Mouse (Mus musculus) left cerebral cortex, adult 2 months (tissue): ENCODE results near the gene Lmo7. TPM values are rescaled to one million over a fixed set of nuclear protein-coding genes. Genes with fewer than 3 reads are reported as not detected.

Source experiments
- DNase-seq, 2 experiments: peaks; one replicate each; pipeline ENCODE4 v3.0.0; 2021 to 2022; ENCODE audit warnings: low spot score in 2 of 2, mixed read lengths in 1 of 2; ENCODE audit errors: extremely low spot score in 1 of 2
- H3K27ac ChIP-seq: fragments of 200-600 bp; 2 replicates; pipeline ENCODE4 v1.8.1; 2022
- H3K4me3 ChIP-seq: fragments of 200-600 bp; 2 replicates; pipeline ENCODE4 v1.8.1; 2022
- CTCF ChIP-seq: fragments of 200-600 bp; IDR thresholded peaks from 2 replicates; pipeline ENCODE4 v1.8.1; 2022; ENCODE audit warnings: antibody characterized with exemption, mild to moderate bottlenecking, moderate library complexity
- intact Hi-C: fragments of 180-260 bp; cut with DNase I; formaldehyde crosslinking; loops from one replicate; pipeline ENCODE4 v1.15.1; 2025
- total RNA-seq, 2 experiments: library from RNA; stranded (reverse); gene quantifications; 2 replicates each; pipeline ENCODE4 v1.2.3; 2021

The Lmo7 gene
- total RNA-seq, 2 experiments from 2014 or later = 106 to 107 TPM

- Histone ChIP-seq H3K27ac (no peak overlapping the region), H3K4me3 (no peak overlapping the region)
- no peak for DNase-seq
- no peak for TF ChIP-seq CTCF
- intact Hi-C loops = loop anchor here (10.0 kb wide), 1 partner anchor 53 kb away; no protein-coding TSS in a partner anchor
Observed at GRCm38 (mm10) chr14:101898250-101898649, 168.5 kb downstream of the Lmo7 start.

GRCm38 (mm10) chr14:101901496-101901895 is 171.7 kb downstream of the Lmo7 start:
- DNase-seq = no peak
- intact Hi-C loops = no loop called here
- no peak for TF ChIP-seq CTCF

DNA sequence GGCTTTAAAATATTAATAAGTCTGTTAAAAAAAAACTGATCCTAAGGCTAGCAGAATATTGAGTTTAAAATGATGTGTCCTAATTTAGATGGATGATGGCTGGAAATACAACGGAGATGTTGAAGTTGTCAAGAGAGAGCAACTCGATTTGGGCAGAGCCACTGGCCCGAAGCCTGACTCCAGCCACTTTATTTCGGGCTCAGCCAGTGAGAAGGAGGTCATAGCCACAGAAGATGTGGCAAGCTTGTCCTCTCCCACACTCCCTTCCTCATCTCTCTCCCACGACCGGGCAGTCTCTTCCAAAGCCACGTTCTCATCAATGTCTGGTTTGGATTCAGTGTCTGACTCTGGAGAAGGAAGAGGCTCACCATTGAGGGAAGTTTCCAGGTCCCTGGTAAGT is 172.2 kb downstream of the Lmo7 start:
- Histone ChIP-seq H3K4me3 (no peak overlapping the region), H3K27ac (no peak overlapping the region)
- DNase-seq = no peak
- TF ChIP-seq CTCF = no peak
- intact Hi-C loops = no loop called here

More at GRCm38 (mm10) chr14:101901496-101901895, 171.7 kb downstream of the Lmo7 start:
- H3K4me3 ChIP-seq = no peak overlapping the region
- no peak overlapping the region for H3K27ac ChIP-seq

DNA sequence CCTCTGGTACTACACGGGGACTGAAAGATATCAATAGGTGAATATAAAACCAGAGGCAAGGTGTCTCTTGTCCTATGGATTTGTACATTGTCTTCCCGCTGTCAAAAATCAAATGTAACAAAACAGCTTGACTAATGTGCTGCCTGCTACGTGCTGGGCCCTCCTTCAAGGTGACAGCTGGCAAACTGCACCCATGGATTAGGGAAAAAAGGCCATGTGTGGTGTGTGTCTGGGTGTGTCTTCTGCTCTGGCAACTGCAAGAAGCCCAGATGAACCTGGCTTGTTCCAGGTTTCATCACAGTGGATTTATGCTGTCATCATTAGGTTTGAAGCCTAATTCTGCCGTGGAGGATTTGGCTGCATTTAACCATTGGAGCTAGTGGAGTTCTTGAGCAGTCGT is 174.0 kb downstream of the Lmo7 start:
- intact Hi-C loops = no loop called here
- no peak for DNase-seq
- no peak for TF ChIP-seq CTCF
- no peak overlapping the region for H3K4me3 ChIP-seq
- no peak overlapping the region for H3K27ac ChIP-seq

DNA sequence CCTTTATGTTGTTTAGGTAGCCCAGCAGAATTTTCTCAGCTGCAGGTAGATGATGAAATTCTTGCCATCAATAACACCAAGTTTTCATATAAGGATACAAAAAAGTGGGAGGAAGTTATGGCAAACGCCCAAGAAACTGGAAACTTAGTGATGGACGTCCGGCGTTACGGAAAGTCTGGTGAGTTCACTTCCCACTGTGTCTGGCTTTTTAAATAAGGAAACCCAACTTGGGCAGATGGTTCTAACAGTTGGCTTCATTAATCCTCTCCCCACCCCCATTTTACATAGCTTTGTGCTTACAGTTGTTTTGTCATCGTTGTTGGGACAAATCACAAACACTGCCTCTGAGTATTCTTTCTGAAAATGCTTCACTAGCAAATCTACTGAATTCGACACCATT is 182.2 kb downstream of the Lmo7 start:
- Histone ChIP-seq H3K27ac (no peak overlapping the region), H3K4me3 (no peak overlapping the region)
- DNase-seq = no peak
- TF ChIP-seq CTCF = no peak
- intact Hi-C loops = no loop called here

DNA sequence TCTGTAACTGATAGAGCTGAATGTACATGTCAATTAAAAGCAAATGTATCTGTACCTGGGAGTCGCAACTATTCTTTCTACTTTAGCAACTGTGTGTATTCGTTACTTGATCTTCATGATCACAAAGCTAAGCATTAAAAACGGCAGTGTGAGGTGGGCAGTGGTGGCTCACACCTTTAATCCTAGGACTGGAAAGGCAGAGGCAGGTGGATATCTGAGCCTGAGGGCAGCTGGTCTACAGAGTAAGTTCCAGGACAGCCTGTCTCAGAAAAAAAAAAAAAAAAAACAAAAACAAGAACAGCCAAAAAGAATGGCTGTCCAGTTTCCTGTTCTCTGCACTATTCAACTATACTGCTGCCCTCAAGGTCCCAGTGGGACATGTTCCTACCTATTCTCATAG is 182.6 kb downstream of the Lmo7 start:
- no peak overlapping the region for H3K27ac ChIP-seq
- no peak overlapping the region for H3K4me3 ChIP-seq
- TF ChIP-seq CTCF = no peak
- DNase-seq = no peak
- intact Hi-C loops = no loop called here

DNA sequence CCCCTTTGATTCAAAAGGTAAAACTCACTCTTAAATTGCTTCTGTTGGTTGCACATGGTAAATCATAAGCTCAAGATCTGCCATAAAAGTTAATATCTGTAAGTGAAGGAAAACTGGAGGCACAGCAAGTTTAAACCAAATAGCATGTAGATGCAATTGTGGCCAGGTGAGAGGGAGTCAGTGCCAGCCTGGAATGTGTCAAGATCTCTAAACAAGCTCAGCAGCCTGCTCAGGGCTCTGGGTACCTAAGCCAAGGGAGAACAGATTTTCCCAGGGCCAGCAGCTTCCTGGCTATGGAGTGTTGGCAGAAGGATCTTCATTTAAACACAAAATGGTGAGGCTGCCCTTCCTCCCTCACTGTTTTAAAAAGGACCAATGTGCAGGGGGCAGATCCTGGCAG is 184.6 kb downstream of the Lmo7 start:
- Histone ChIP-seq H3K27ac (no peak overlapping the region), H3K4me3 (no peak overlapping the region)
- no peak for DNase-seq
- TF ChIP-seq CTCF = no peak
- intact Hi-C loops = no loop called here

- Histone ChIP-seq H3K27ac (no peak overlapping the region), H3K4me3 (no peak overlapping the region)
- DNase-seq = no peak
- intact Hi-C loops = no loop called here
- TF ChIP-seq CTCF = no peak
Observed at GRCm38 (mm10) chr14:101915867-101916266, 186.1 kb downstream of the Lmo7 start.

- no peak for TF ChIP-seq CTCF
- no peak overlapping the region for H3K27ac ChIP-seq
- no peak overlapping the region for H3K4me3 ChIP-seq
- intact Hi-C loops = no loop called here
- DNase-seq = no peak
Observed at GRCm38 (mm10) chr14:101918471-101918870, 188.7 kb downstream of the Lmo7 start.

GRCm38 (mm10) chr14:101927646-101928244 is 198.0 kb downstream of the Lmo7 start:
- Histone ChIP-seq H3K4me3 (no peak overlapping the region), H3K27ac (no peak overlapping the region)
- no peak for DNase-seq
- intact Hi-C loops = no loop called here
- TF ChIP-seq CTCF = no peak

DNA sequence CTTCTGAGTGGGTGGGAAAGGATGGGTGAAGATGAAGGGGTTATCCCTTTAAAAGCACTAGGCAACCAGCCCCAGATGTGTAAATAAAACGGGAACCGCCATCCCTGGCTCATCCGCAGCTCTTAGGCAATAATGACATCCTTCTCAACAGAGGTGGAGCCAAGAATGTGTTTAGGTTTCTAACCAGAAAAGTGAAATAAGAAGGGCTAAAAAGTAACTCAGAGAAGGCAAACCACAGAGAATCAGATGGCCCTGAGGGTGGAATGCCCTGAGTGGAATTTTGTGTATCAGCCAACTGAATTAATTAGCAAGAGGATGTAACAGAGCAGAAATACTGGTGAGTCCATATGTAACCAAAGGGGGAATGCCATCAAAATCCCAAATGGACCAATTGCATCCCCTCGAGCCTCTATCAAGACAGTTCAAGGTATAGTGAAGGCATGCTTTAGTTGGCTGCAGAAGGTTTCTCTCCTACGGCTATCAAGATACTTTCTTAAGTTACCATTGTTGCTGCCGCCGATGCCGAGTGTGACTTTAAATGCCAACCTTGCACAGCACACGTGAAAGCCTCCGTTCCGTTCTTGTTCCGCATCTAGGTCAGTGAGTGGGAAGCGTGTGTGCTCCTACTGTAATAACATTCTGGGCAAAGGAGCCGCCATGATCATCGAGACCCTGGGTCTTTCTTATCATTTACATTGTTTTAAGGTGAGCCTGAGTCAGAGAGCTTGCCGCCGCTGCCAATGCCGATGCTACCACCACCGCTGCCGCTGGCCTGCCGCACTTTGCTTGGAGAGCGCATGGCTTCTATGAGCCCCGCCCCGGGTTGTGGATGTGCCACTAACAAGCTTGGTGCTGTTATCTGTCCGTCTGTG is 201.1 kb downstream of the Lmo7 start:
- peak overlapping the region; percentile 34 for H3K4me3 ChIP-seq
- peak overlapping the region; percentile 78 for H3K27ac ChIP-seq

GRCm38 (mm10) chr14:101931448-101931750 is 201.6 kb downstream of the Lmo7 start:
- intact Hi-C loops = loop anchor here (1.0 to 5.0 kb wide), 2 partner anchors 91 to 149 kb away; no protein-coding TSS in a partner anchor
- H3K4me3 ChIP-seq = peak overlapping the region; percentile 34
- no peak for TF ChIP-seq CTCF
- peak overlapping the region; percentile 78 for H3K27ac ChIP-seq
- no peak for DNase-seq

More for the DNA sequence above, 201.1 kb downstream of the Lmo7 start:
- peak; percentile 25 to 43 for DNase-seq
- intact Hi-C loops = loop anchor here (1.0 to 5.0 kb wide), 2 partner anchors 91 to 149 kb away; no protein-coding TSS in a partner anchor
- TF ChIP-seq CTCF = no peak
